Mouse (Mus musculus): ENCODE measurements around the gene Golt1b. TPM values are rescaled to one million over a fixed set of nuclear protein-coding genes. Genes with fewer than 3 reads are reported as not detected.

The Golt1b gene
- total RNA-seq, 2 experiments from 2014 or later = 31.0 to 46.9 TPM

Other genes starting within 250 kb of the Golt1b start
- gene Slco1a6, start 178.7 kb upstream of the Golt1b start, total RNA-seq (2014; fragmentation: Nextera tagmentation) = not detected in 2 replicates
- gene Slco1a6, start 178.7 kb upstream of the Golt1b start, total RNA-seq (2017) = 2.1 TPM in 1 of 2 replicates, not detected in the other
- gene Iapp, start 88.8 kb upstream of the Golt1b start, total RNA-seq (2014; fragmentation: Nextera tagmentation) = not detected in 2 replicates
- gene Iapp, start 88.8 kb upstream of the Golt1b start, total RNA-seq (2017) = not detected in 2 replicates
- gene Slco1a5, start 64.2 kb upstream of the Golt1b start, total RNA-seq (2014; fragmentation: Nextera tagmentation) = not detected in 2 replicates
- 0.19 TPM in 1 of 2 replicates, not detected in the other for gene Slco1a5, start 64.2 kb upstream of the Golt1b start, total RNA-seq (2017)
- gene Pyroxd1, start 41.6 kb upstream of the Golt1b start, total RNA-seq (2014; fragmentation: Nextera tagmentation) = 6.4 and 10.9 TPM in 2 replicates
- gene Pyroxd1, start 41.6 kb upstream of the Golt1b start, total RNA-seq (2017) = 15.2 and 21.4 TPM in 2 replicates
- 51.2 and 71.0 TPM in 2 replicates for gene Recql, start 134 bp upstream of the Golt1b start, total RNA-seq (2014; fragmentation: Nextera tagmentation)
- 48.8 and 59.4 TPM in 2 replicates for gene Recql, start 134 bp upstream of the Golt1b start, total RNA-seq (2017)
- 0.61 and 0.94 TPM in 2 replicates for gene Spx, start 26.2 kb downstream of the Golt1b start, total RNA-seq (2014; fragmentation: Nextera tagmentation)
- 1.1 TPM in 1 of 2 replicates, not detected in the other for gene Spx, start 26.2 kb downstream of the Golt1b start, total RNA-seq (2017)
- not detected in 2 replicates for gene Gys2, start 85.9 kb downstream of the Golt1b start, total RNA-seq (2014; fragmentation: Nextera tagmentation)
- not detected in 2 replicates for gene Gys2, start 85.9 kb downstream of the Golt1b start, total RNA-seq (2017)
- 6.7 and 20.9 TPM in 2 replicates for gene Ldhb, start 120.7 kb downstream of the Golt1b start, total RNA-seq (2014; fragmentation: Nextera tagmentation)
- 1.1 and 2.1 TPM in 2 replicates for gene Ldhb, start 120.7 kb downstream of the Golt1b start, total RNA-seq (2017)
- gene Kcnj8, start 184.4 kb downstream of the Golt1b start, total RNA-seq (2014; fragmentation: Nextera tagmentation) = not detected in 2 replicates
- gene Kcnj8, start 184.4 kb downstream of the Golt1b start, total RNA-seq (2017) = 1.1 TPM in 1 of 2 replicates, not detected in the other

Data from megakaryocyte-erythroid progenitor cell, adult 5-6 weeks (primary cell).